Mouse (Mus musculus): ENCODE data around the gene Rassf6. TPM values are rescaled to one million over a fixed set of nuclear protein-coding genes. Genes with fewer than 3 reads are reported as not detected.

Rassf6 gene
- total and polyA plus RNA-seq, 2 experiments from 2014 or later: 2.0 to 2.5 TPM

GRCm38 (mm10) chr5:90652724-90653123, 12.3 kb upstream of the Rassf6 start:
- peak; percentile 77 for ATAC-seq (ENCODE audit: low FRiP score)
- 6% methylated on average over 3 of the region's 3 CpGs for WGBS

GRCm38 (mm10) chr5:90650466-90651150, 10.2 kb upstream of the Rassf6 start:
- H3K27me3 ChIP-seq (ENCODE audit: insufficient read depth, low read length): no peaks in the 10 kb centered on the region
- no peak overlapping the region for H3K9ac ChIP-seq (replicated peaks; ENCODE audit: low read length, poor library complexity, severe bottlenecking)
- TF ChIP-seq CTCF (IDR thresholded peaks at IDR 0.05): no peak
- 76% methylated on average over 5 of the region's 5 CpGs for WGBS
- DNase-seq (ENCODE audit: low spot score) (no peak), ATAC-seq (ENCODE audit: low FRiP score) (no peak)
- H3K27ac ChIP-seq (ENCODE audit: low read depth, low read length): no peak overlapping the region
- H3K9me3 ChIP-seq (ENCODE audit: low read length): no peaks in the 10 kb centered on the region
- no peak overlapping the region for H3K4me2 ChIP-seq (ENCODE audit: low read depth, low read length, poor library complexity, severe bottlenecking)
- 0 out of 2 replicates have a peak, but pooled peaks cover 4% of the 10 kb centered on the region for H3K4me1 ChIP-seq (ENCODE audit: insufficient read depth, low read length)
- no peak overlapping the region for H3K4me3 ChIP-seq (ENCODE audit: low read depth, low read length)
- no peaks in the 10 kb centered on the region for H3K36me3 ChIP-seq (ENCODE audit: insufficient read depth, low read length)

More at GRCm38 (mm10) chr5:90652724-90653123, 12.3 kb upstream of the Rassf6 start:
- peak; percentile 95 for TF ChIP-seq CTCF (IDR thresholded peaks at IDR 0.05)
- H3K4me3 ChIP-seq (ENCODE audit: low read depth, low read length): no peak overlapping the region
- no peak overlapping the region for H3K9ac ChIP-seq (replicated peaks; ENCODE audit: low read length, poor library complexity, severe bottlenecking)
- no peak overlapping the region for H3K4me2 ChIP-seq (ENCODE audit: low read depth, low read length, poor library complexity, severe bottlenecking)
- DNase-seq (ENCODE audit: low spot score): peak; percentile 81
- H3K9me3 ChIP-seq (ENCODE audit: low read length): no peaks in the 10 kb centered on the region
- no peaks in the 10 kb centered on the region for H3K27me3 ChIP-seq (ENCODE audit: insufficient read depth, low read length)
- H3K36me3 ChIP-seq (ENCODE audit: insufficient read depth, low read length): no peaks in the 10 kb centered on the region
- H3K27ac ChIP-seq (ENCODE audit: low read depth, low read length): no peak overlapping the region
- H3K4me1 ChIP-seq (ENCODE audit: insufficient read depth, low read length): 0 out of 2 replicates have a peak, but pooled peaks cover 4% of the 10 kb centered on the region

DNA sequence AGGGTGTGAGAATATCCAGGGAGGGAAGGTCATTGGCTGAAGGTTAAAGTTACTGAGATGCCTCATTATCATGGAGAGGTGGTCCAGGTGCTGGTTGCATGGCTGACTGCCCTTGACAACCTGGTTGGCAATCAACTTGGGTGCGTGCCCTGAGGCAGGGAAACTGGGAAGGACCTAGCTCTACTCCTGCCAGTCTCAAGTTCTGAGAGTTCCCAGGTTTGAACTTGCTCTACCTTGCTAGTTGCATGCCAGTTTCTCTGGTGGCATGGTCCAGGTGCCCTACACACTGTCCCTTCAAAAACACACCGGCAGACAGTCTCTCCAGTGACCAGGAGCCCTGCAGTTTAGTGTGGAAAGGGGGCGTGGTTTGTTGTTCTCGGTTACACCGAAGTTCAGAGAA, 7.0 kb upstream of the Rassf6 start:
- DNase-seq (ENCODE audit: low spot score): no peak
- Histone ChIP-seq H3K27me3 (ENCODE audit: insufficient read depth, low read length) (no peaks in the 10 kb centered on the region), H3K9me3 (ENCODE audit: low read length) (no peaks in the 10 kb centered on the region), H3K27ac (ENCODE audit: low read depth, low read length) (no peak overlapping the region), H3K9ac (replicated peaks; ENCODE audit: low read length, poor library complexity, severe bottlenecking) (no peak overlapping the region), H3K4me2 (ENCODE audit: low read depth, low read length, poor library complexity, severe bottlenecking) (no peak overlapping the region), H3K4me3 (ENCODE audit: low read depth, low read length) (no peak overlapping the region), H3K36me3 (ENCODE audit: insufficient read depth, low read length) (no peaks in the 10 kb centered on the region), H3K4me1 (ENCODE audit: insufficient read depth, low read length) (0 out of 2 replicates have a peak, but pooled peaks cover 4% of the 10 kb centered on the region)
- no peak for TF ChIP-seq CTCF (IDR thresholded peaks at IDR 0.05)
- 74% methylated on average over 5 of the region's 5 CpGs for WGBS
- 0 out of 2 replicates have a peak, but pooled peaks have one; percentile 22 for ATAC-seq (ENCODE audit: low FRiP score)

GRCm38 (mm10) chr5:90646398-90646797, 5.9 kb upstream of the Rassf6 start:
- 90% methylated on average over 5 of the region's 5 CpGs for WGBS
- H3K27ac ChIP-seq (ENCODE audit: low read depth, low read length): no peak overlapping the region
- no peak overlapping the region for H3K4me3 ChIP-seq (ENCODE audit: low read depth, low read length)
- no peaks in the 10 kb centered on the region for H3K9me3 ChIP-seq (ENCODE audit: low read length)
- DNase-seq (ENCODE audit: low spot score): no peak
- H3K36me3 ChIP-seq (ENCODE audit: insufficient read depth, low read length): no peaks in the 10 kb centered on the region
- no peak overlapping the region for H3K4me2 ChIP-seq (ENCODE audit: low read depth, low read length, poor library complexity, severe bottlenecking)
- no peak overlapping the region for H3K9ac ChIP-seq (replicated peaks; ENCODE audit: low read length, poor library complexity, severe bottlenecking)
- no peak for ATAC-seq (ENCODE audit: low FRiP score)
- H3K4me1 ChIP-seq (ENCODE audit: insufficient read depth, low read length): 0 out of 2 replicates have a peak, but pooled peaks cover 3% of the 10 kb centered on the region
- H3K27me3 ChIP-seq (ENCODE audit: insufficient read depth, low read length): no peaks in the 10 kb centered on the region
- no peak for TF ChIP-seq CTCF (IDR thresholded peaks at IDR 0.05)

- 66% methylated on average over 3 of the region's 3 CpGs for WGBS
- Histone ChIP-seq H3K4me3 (ENCODE audit: low read depth, low read length) (no peak overlapping the region), H3K27me3 (ENCODE audit: insufficient read depth, low read length) (no peaks in the 10 kb centered on the region), H3K4me2 (ENCODE audit: low read depth, low read length, poor library complexity, severe bottlenecking) (no peak overlapping the region), H3K27ac (ENCODE audit: low read depth, low read length) (no peak overlapping the region), H3K36me3 (ENCODE audit: insufficient read depth, low read length) (no peaks in the 10 kb centered on the region), H3K9ac (replicated peaks; ENCODE audit: low read length, poor library complexity, severe bottlenecking) (no peak overlapping the region), H3K4me1 (ENCODE audit: insufficient read depth, low read length) (0 out of 2 replicates have a peak, but pooled peaks cover under 1% of the 10 kb centered on the region), H3K9me3 (ENCODE audit: low read length) (no peaks in the 10 kb centered on the region)
- no peak for TF ChIP-seq CTCF (IDR thresholded peaks at IDR 0.05)
- ATAC-seq (ENCODE audit: low FRiP score) (no peak), DNase-seq (ENCODE audit: low spot score) (no peak)
Observed at GRCm38 (mm10) chr5:90645579-90645978, 5.1 kb upstream of the Rassf6 start.

GRCm38 (mm10) chr5:90641218-90641610, 757 bp upstream of the Rassf6 start:
- H3K4me1 ChIP-seq (ENCODE audit: insufficient read depth, low read length): 0 out of 2 replicates have a peak, but pooled peaks cover 3% of the 10 kb centered on the region
- DNase-seq (ENCODE audit: low spot score): no peak
- H3K36me3 ChIP-seq (ENCODE audit: insufficient read depth, low read length): no peaks in the 10 kb centered on the region
- no peak overlapping the region for H3K27ac ChIP-seq (ENCODE audit: low read depth, low read length)
- 76% methylated on average over 10 of the region's 10 CpGs for WGBS
- H3K27me3 ChIP-seq (ENCODE audit: insufficient read depth, low read length): no peaks in the 10 kb centered on the region
- no peak overlapping the region for H3K9ac ChIP-seq (replicated peaks; ENCODE audit: low read length, poor library complexity, severe bottlenecking)
- no peaks in the 10 kb centered on the region for H3K9me3 ChIP-seq (ENCODE audit: low read length)
- H3K4me2 ChIP-seq (ENCODE audit: low read depth, low read length, poor library complexity, severe bottlenecking): no peak overlapping the region
- TF ChIP-seq CTCF (IDR thresholded peaks at IDR 0.05): no peak
- no peak overlapping the region for H3K4me3 ChIP-seq (ENCODE audit: low read depth, low read length)
- ATAC-seq (ENCODE audit: low FRiP score): no peak

All from midbrain, postnatal 0 days (tissue).